Mouse (Mus musculus) testis, adult 2 months (tissue): ENCODE data around the gene Gtpbp2.

ENCODE experiments used
- CTCF ChIP-seq: fragments of 200-500 bp; IDR thresholded peaks from 2 replicates; pipeline ENCODE4 v1.5.1; 2012; ENCODE audit warnings: low read depth, mild to moderate bottlenecking, inconsistent platforms, low read length, moderate library complexity; ENCODE audit not compliant: control insufficient read depth, insufficient read depth, insufficient replicate concordance
- POLR2A ChIP-seq: fragments of 200-500 bp; IDR thresholded peaks from 2 replicates; pipeline ENCODE4 v1.6.1; 2012; ENCODE audit warnings: low read depth, mild to moderate bottlenecking, inconsistent platforms, low read length, moderate library complexity; ENCODE audit not compliant: control insufficient read depth

GRCm38 (mm10) chr17:46159236-46159635 lies 1.6 kb upstream of the Gtpbp2 start:
- TF ChIP-seq CTCF (no peak), POLR2A (no peak; the same call in 1 of the 2 replicates)
